Mouse (Mus musculus): Measurements from ENCODE around the gene Cnst.

Cnst gene

DNA sequence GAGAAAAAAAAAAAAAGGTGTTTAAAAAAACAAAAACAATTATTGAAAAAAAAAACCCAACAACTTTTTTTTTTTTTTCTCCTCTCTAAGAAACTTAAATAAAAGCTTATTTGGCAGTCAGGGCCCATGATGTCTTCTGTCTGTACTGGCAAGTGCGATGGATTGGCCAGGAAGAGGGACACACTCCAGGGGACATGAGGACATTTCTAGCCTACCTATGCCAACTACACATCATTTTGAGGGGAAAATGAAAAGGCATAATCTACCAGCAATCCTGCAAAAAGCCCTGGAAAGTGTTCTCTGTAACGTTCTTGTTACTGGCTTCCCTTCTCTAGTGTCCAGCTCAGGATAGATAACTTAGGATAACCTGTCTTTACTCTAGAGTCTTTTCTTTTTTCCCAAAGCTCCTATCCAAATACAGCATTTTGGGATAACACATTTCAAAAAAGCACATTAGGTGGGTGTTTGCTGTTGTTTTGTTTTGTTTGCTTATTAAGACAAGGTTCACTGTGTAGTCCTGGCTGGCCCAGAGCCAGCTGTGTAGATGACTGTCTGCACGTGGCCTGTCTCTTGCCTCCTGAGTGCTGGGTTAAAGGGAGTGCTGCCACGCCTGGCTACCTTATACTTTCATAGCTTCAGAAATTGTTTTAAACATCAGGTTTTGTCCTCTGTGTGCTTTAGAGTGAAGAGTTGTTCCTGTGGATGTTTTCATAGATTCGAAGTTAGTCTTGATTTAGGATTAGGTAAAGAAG lies 7.2 kb downstream of the Cnst start:
- in situ Hi-C loops (cut with MboI): no loop called here

DNA sequence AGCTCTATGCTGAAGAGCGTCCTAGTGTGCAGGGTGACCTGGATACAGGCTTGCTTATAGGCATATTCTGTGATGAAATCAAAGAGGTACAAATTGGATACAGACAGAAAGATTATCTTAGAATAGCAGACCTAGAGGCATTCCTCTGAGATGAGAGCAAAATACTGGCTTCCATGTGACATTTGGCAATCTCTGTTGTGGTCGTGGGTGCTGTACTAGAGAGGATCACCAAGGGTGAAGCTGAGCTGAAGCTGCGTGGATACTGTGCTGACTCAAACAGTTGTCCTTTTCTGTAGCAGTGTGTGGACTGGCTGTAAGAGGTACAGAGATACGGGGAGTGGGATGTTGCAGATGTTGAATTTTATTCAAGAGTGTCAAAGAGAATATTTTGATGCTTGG lies 7.8 kb downstream of the Cnst start:
- in situ Hi-C loops (cut with MboI): no loop called here

DNA sequence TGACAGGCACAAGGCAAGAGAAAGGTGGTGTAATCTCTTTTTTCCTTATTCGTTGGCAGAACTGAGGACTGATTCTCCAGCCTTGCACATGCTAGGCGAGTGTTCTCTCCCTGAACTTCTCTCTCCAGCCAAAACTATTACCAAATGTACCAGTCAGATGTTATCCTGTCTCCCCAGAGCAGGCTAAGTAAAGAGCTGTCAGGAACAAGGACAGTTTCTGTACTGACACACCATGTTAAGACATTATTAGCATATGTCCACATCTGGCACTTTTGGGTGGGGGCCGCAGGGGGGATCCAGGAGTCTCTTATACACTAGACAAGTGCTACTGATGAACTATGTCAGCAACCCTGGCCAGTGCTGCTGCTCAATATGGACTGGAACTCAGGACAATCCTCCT lies 10.8 kb downstream of the Cnst start:
- in situ Hi-C loops (cut with MboI): no loop called here

DNA sequence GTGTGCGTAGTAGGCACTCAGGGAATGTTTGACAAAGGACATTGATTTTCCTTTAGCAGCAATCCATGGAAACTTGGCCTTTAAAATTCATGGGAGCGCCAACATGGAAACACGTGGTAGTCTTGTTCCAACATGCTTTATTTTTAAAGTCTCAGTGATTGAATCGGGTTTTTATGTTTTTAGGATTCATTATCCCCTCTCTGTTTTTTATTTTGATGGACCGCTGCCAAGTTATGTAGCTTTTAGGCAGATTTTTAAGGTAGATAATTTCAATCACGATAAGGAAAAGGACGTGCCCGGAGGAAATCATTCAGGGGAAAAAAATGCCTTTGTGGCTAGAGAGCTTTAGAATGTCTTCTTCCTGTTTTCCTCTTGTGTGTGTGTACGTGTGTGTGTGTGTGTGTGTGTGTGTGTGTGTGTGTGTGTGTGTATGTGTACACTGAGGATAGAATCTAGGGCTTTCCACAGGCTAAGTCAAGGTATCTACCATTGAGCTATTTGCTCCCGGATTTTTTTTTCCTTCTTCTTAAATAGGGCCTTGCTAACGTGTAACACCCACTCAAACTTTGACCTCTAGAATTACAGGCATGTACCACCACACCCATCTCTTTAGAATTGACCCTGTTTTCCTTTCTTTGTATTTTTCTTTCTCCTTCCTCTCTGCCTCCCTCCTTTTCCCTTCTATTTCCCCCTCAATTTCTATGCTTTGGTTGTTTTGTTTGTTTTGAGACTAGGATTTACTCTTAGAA lies 13.4 kb downstream of the Cnst start:
- in situ Hi-C loops (cut with MboI): no loop called here

DNA sequence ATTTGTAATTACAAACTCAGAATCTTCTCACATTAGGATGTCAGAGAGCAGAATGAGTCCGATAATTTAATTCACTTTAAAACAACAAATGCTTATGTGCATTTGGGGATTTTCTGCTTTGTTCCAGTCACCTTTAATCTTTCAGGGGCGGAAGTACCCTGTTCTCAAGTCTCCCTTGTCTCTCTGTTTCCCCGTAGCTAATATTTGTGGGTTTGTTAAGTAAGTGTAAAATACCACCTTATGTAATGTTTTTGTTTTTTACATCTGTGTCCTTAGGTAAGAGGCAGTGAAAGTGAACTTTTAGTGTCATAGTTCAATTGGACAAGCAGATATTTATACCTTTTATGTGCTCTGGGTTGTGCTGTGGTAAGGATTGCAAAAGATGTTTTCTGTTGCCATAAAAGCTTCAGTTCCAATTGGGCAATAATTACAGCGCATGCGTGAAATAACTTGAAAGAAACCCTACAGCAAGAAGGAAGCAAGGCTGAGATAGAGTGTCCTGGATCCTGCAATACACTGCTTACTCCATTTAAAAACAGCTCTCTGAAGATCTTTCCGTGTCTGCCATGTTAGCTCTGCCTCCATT lies 14.8 kb downstream of the Cnst start:
- in situ Hi-C loops (cut with MboI): no loop called here

DNA sequence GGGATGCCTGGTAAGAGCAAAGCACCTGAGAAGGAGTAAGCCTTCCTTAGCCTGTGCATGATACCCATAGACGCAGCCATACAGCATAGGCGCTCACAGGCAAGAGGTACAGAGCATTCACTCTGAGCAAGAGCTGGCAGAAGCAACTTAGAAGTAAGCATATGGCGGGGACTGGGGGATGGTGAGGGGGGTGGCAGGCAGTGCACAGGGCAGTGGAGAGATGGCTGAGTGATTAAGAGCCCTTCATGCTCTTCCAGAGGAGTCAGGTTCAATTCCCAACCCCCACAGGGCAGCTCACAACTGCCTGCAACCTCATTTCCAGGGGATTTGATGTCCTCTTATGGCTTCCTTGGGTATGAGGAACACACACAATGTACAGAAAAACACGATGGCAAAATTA lies 17.0 kb downstream of the Cnst start:
- in situ Hi-C loops (cut with MboI): no loop called here

DNA sequence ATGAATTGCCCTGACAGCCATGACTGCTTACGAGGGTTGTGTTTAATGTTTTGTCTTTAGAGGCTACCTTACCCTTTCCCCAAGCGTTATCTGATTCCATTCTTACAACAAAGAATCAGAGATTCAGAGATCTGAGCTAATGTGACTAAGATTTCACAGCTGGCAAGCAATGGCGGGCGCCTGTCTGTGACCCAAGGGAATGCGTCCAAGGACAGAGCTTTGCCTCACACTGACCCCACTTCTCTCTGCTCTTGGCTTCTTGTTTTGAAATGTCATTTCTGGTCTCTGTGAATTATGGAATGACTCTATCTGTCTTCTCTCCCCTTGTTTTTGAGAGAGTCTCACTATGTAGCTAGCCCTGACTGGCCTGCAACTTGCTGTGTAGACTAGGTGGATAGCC lies 17.8 kb downstream of the Cnst start:
- in situ Hi-C loops (cut with MboI): no loop called here

DNA sequence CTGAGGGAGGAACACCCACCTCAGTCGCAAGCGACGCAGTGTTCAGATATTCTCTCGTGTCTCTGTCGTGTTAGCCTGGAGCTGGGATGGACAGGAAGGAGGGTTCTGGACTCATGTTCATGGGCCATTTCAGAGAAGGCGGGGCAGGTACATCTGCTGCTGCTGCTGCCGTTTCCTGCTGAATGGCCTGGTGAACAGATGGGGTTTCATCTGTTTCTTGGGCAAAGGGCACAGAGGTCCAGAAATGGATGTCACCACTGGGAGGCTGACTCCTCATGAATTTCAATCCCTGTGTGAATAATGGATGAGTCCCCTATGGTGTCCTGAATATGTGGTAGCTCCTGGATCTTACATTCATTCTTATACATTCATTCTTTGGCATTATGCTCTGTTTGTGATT lies 21.4 kb downstream of the Cnst start:
- in situ Hi-C loops (cut with MboI): no loop called here

DNA sequence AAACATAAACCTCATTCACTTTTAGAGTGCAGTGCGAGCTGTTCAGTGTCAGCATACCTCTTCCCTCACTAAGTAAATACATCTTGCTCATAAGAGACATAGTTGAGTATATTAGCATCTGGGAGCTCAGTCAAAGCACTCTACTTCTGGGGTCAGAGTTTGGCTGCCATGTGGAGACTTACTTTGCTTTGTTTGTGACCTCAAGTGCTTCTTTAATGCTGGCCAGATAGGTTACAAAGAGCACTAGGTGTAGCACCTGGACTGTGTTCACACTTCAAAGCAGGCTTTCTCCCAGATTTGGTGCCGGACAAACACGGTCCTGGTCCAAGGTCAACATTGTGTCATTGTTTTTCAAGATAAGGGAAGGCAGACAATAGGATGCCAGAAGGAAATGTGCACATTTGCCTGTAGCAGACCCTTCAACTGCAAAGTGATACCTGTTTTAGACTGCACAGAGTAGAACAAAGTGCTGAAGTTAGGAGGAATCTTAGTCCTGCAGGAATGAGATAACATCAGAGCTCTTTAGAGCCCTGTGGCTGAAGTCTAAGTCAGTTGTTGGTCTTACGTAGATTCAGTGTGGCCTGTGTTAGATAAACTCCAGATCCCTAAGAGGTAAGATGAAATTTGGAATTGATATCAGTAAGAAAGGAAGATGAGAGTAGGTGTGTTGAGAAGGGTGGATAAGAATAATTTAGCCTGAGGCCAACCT lies 22.7 kb downstream of the Cnst start:
- in situ Hi-C loops (cut with MboI): no loop called here

DNA sequence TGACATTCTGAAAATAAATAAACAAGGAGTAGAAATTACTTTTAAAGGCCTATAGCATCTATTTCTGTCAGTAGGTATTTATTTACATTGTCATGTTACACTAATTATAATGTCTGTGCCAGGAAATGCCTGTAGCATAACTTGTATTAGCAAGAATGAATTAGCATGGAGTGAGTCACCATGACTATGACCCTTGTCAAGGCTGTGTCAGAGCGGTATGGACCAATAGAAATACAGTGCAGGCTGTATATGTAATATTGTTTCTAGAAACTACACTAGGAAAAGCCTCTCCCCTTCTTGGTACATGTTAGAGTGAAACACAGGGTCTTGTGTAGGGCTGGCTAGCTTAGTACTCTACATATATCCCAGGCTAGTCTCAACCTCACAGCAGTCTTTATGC lies 24.3 kb downstream of the Cnst start:
- in situ Hi-C loops (cut with MboI): no loop called here

DNA sequence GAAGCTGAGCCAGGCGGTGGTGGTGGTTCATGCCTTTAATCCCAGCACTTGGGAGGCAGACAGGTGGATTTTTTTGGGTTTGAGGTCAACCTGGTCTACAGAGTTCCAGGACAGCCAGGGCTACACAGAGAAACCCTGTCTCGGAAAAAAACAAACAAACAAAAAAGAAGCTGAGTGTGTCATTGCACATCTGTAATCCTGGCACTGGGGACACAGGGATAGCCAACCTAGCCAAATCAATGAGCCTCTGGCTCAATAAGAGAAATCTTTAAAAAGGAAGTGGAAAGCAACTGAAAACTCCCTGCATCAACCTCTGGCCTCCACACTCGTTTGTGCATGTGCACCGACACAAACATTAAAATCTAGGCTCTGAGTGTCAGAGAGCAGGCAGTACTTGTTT lies 25.5 kb downstream of the Cnst start:
- in situ Hi-C loops (cut with MboI): no loop called here

DNA sequence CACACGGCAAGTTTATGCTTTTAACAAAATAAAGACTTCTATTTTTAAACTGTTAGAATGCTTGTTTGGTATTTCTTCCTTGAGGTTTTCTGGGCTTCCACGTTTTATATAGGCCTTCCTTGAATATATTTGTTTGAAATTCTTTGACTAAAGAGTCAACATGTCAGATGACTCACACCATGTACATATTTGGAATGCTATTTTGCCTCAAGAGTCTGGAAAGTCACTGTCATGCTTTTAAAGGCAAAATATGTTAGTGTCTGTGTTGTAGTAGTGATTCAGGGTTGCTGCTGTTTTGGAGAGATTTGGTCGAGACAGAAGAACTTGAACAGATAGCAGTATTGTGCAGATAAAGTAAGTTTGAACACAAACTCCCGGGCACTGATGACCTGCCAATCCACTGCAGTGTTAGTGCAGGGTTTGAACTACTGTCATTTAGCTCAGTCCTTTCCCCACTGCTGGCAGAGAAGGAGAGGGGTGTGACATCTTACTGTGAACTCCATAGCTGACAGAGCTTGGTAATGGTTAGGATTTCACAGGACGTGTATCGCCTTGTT lies 27.6 kb downstream of the Cnst start:
- in situ Hi-C loops (cut with MboI): no loop called here

DNA sequence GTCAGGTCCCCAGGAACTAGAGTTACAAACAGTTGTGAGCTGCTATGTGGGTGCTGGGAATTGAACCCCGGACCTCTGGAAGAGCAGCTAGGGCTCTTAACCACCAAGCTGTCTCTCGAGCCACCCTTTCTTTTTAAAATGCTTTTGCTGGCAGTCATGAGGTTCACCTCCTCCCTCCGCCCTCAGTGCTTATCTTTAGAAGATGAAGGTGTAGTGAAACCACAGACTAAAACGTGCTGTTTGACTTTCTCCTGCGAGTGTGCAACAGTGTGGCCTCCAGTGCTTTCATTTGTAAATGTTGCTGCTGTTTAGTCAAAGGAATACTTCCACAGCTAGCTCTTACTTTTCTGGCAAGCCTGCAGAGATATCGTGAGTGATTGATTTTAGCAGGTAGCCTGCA lies 32.5 kb downstream of the Cnst start:
- in situ Hi-C loops (cut with MboI): no loop called here

DNA sequence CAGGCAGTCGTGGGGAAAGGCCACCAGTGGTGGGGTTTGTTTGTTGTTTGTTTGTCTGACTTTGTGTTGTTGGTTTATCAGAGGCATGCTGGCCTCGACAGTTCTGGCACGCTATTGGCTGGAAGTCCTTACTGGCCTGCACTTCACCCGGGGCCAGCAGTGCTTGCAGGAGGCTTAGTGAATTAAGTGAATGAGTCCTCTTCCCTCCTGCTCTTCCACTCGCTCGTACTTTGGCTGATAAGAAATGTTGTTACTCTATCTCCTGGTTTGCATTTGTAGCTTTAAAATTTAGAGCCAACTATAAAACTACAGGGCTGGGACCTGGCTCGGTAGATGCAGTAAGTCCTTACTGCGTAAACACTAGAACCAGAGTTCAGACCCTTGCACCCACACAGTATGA lies 34.0 kb downstream of the Cnst start:
- in situ Hi-C loops (cut with MboI): no loop called here

DNA sequence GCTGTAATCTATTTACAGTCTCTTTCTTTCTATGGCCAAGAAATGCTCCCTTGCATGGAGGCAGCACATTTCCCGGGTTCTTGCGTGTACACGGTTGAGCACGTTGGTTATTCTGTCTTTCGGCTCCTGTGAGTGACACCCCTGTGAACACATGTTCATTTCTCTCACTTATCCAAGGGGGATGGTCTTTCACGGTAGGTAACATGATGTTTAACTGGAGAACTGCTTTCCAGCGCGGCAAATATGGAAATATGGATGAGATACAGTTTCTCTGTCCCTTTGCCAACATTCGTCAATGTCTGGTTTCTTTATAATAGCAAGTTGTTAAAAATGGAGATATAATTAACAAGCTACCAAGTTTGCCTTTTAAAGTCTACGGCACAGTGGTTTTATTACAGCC lies 35.3 kb downstream of the Cnst start:
- in situ Hi-C loops (cut with MboI): no loop called here

DNA sequence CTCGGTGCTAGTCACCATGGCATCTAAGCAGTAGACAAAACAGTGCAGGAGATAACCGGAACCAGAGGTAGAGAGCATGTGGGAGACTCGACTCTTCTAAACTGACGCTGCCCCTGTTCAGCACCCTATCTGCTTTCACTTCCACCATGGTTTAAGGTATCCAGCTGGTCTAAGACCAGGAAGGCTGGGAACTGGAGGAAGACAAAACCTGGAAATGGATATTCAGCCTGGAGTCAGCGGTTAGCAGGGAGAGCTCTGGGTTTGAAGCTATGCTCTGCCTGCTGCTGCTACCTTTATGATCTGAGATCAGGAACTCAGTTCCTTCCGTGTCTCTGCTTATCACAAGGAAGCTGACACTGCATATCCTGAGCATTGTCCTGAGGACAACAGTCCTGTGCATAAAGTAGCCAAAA lies 35.9 kb downstream of the Cnst start:
- in situ Hi-C loops (cut with MboI): no loop called here

DNA sequence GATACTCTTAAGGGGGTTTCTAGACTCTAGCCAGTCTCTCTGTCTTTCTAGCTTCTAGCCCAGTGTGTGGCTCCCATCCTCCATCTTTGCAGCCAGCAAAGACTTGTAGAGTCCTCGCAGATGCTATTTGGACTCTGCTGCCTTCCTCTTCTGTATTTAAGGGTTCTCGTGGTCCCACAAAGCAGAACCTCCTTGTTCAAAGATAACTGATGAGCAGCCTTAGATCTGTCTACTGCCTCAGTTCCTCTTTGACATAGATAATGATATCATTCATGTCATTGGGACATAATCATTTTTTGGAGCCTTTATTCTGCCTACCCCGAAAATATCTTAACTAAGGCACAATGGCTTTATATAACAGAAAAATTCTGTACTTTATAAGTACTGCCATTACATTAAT lies 36.9 kb downstream of the Cnst start:
- in situ Hi-C loops (cut with MboI): no loop called here

DNA sequence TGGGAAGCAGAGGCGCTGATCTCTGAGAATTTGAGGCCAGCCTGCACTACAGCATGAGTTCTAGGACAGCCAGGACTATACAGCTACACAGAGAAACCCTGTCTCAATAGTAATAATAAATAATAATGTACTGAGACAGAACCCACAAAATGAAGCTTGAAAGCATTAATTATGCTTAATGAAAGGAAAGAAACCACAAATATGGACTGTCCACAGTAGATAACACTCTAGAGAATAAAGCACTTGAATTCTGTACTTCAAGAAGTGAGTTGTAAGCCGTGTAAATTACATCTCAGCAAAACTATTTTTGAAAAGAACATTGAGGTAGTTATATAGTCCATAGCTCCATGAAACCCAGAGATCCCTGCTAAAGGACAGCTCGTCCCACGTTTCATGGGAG lies 38.0 kb downstream of the Cnst start:
- in situ Hi-C loops (cut with MboI): no loop called here

DNA sequence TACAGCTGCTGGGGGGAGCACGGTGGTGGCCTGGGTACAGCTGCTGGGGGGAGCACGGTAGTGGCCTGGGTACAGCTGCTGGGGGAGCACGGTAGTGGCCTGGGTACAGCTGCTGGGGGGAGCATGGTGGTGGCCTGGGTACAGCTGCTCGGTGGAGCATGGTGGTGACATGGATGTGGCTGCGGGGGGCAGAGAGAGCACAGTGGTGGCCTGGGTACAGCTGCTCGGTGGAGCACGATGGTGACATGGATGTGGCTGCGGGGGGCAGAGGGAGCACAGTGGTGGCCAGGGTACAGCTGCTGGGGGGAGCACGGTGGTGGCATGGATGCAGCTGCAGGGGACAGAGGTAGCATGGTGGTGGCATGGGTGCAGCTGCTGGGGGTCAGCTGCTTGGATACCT lies 39.5 kb downstream of the Cnst start:
- in situ Hi-C loops (cut with MboI): no loop called here

DNA sequence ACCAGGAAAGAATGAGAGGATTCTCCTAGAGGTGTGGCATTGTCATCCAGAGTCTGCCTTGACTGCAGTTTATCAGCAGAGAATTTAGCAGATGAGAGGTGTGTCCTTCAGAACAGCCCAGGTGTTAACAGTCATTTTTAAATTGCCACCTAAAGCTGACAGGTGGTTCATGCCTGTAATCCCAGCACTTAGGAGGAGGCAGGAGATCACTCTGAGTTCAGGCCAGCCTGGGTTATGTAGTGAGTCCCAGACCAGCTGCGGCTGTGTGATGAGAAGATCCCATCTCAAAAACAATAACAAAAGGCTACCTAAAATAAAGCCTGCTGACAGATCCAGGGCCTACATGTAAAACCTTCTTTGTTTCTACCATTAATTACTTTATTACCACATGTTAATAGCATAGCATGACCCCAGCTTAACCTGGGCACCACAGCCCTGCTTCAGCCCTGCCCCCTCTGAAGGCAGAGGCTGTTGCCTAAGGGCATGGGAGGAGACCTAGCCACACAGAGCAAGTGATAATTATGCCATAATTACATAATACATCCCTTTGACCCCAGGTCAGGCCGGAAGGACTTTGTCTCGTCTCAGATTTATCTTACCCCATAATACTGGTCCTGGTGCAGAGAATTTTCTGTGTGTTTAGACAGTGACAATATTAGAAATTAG lies 40.4 kb downstream of the Cnst start:
- in situ Hi-C loops (cut with MboI): no loop called here

DNA sequence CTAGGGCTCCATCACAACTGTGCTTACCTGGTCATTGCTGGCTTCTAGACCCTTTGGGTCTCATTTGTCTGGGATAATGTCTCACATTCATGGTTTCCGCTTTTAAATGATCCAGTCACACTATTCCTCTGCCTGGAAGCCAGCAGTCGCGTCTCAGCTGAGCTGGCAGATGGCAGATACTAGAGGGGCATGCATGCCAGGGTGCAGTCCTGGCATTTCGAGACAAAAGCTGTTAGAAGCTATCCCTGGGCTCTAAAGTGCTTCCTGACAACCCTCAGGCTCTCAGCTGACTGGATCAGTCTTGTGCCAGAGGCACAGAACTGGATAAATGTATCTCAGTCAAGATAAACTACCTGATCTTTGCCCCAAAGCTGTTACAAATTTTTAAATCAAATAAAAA lies 42.1 kb downstream of the Cnst start:
- in situ Hi-C loops (cut with MboI): no loop called here

DNA sequence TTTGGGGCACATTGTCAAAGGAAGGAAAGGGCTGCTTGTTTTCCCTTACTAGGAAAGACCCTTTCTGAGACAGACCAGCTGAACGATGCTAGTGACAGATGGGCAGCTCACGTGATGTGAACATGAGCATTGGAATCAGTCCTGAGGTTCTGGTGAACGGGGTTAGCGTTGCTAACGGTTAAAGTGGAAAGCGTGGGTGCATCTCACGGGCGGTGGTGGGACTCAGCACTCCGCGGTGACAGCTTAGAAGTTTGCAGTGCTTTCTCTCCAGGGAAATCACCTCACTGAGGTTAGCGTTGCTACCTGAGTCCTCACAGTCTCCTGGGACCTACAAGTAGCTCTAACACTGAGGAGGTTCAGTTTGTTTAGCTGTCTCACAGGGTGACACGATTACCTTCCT lies 45.5 kb downstream of the Cnst start:
- in situ Hi-C loops (cut with MboI): no loop called here

Data from mature B cell (primary cell).